Mouse (Mus musculus): Measurements from ENCODE around the gene Gkn3. TPM values are rescaled to one million over a fixed set of nuclear protein-coding genes. Genes with fewer than 3 reads are reported as not detected.

The Gkn3 gene
- not detected in 2 replicates for total RNA-seq (2017)

DNA sequence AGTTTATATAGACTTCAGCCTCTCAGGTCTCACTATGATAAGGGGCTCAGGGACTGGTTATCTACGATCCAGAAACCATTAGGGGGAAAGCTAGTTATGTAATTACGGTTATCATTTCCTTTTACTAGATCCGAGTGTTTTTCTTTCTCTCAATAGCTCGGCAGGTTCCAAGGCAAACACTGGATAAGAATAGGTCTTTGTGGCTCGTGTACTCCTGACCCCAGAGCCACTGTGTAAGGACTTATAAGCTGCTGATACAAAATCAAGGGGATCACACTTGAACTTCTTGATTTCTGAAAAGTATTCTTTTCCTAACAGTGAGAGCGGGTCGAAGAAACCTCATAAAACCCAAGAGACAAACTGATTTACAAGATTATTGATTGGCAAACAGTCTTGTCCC is at the start of gene Gkn3:
Gene Gkn3 (minus strand): TSS at position 59 of the 400 bp plus-strand sequence.
- ATAC-seq (ENCODE audit: extremely low read depth, insufficient number of reproducible peaks, low FRiP score, poor library complexity, severe bottlenecking) = no peak

DNA sequence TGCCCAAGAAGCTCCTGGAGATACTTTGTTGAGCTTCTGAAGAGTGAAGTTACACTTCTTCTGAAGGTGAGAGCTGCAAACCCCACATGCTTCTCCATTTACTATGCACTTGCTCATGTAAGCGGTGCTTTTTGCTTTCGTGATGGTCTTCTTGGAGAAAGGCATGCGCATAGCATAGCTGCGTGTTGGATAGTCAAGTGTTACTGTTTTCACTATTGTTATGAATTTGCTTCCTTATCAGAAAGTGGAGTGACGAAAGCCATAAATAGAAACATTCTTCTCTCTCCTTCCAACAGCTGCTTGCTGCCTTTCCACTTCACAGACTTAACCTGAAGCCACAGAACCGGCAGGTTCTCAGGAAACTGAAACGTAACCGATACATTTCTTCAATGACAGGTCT is 48.0 kb upstream of the Gkn3 start:
- no peak for ATAC-seq (ENCODE audit: extremely low read depth, insufficient number of reproducible peaks, low FRiP score, poor library complexity, severe bottlenecking)

DNA sequence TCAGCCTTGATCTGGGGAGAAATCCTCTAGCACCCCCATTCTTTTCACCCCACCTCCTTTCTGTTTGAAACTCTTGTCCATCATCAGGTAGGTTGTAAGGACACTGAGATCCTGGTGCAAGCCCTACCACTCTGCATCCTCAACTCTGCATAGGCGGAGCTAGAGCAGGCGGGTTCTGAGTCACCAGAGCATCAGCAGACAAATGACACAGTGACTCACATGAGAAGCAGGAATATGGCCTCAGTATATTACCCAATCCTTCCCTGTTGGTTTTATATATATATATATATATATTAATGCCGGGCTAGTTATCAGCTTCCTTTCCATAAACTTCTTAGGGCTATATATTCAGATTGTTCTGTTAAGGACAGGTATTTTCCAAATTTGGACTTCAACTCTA is 47.1 kb upstream of the Gkn3 start:
- ATAC-seq (ENCODE audit: extremely low read depth, insufficient number of reproducible peaks, low FRiP score, poor library complexity, severe bottlenecking) = no peak

DNA sequence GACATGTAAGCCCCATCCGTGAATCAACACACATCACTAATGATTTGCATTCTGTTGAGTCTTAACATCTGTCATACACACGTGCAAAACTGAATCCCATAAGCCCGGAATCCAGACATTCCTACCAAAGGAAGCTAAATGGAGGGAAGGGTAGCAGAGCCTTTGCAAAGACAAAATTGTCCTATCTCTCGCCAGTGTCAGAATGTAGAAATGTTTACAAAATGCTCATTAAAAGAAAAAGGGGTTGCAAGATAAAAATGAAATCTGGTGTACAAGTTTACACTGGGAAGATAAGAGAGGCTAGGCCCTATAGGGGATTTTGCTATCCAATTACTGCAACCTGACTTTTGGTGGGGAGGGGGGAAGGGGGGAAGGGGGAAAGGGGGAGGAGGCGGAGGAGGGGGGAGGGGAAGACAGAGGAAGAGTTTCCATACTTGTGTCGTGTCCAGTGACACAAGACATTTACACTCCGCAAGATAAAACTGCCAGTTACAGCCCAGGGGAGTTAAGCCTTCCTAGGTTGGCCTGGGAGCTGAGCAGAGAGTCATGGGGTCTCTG is 39.8 kb upstream of the Gkn3 start, which contains the start of gene Bmp10:
Gene Bmp10 (plus strand): TSS at position 508 of the 558 bp plus-strand sequence.
- no peak for ATAC-seq (ENCODE audit: extremely low read depth, insufficient number of reproducible peaks, low FRiP score, poor library complexity, severe bottlenecking)

DNA sequence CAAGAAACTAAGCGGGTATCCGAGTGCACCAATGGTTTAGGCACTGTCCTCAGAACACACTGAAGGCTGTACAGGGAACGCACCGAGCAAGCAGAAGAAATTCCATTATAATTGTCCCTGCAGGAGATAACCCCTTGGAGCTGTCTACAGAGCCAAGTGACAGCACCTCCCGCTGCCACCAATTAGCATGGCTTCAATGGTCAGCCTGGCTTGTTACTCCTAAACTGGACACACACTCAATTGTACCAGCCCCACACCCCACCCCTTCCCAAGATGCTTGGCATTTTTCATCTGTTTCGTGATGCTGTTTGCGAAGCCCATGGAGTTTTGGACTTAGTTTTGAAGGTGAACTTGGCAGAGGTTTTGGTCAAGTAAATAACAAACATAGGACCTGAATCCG is 38.9 kb upstream of the Gkn3 start:
- ATAC-seq (ENCODE audit: extremely low read depth, insufficient number of reproducible peaks, low FRiP score, poor library complexity, severe bottlenecking) = no peak

DNA sequence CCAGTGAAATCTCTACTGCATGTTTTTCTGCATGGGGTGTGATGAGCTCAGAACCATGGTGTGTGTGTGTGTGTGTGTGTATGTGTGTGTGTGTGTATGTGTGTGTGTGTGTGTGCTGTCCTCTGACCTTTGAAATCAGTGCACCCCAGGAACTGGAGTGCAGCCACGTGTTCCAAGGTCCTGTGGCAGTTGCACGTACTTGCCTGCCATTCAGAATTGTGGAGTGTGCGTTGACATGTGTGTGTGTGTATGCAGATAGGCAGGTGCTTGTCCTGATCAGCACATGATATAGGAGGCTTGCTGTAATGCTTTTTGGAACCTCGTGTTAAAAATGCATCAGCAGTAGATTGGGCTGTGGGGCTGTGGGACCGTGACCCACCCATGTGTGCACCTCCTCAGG is 38.2 kb upstream of the Gkn3 start:
- no peak for ATAC-seq (ENCODE audit: extremely low read depth, insufficient number of reproducible peaks, low FRiP score, poor library complexity, severe bottlenecking)

DNA sequence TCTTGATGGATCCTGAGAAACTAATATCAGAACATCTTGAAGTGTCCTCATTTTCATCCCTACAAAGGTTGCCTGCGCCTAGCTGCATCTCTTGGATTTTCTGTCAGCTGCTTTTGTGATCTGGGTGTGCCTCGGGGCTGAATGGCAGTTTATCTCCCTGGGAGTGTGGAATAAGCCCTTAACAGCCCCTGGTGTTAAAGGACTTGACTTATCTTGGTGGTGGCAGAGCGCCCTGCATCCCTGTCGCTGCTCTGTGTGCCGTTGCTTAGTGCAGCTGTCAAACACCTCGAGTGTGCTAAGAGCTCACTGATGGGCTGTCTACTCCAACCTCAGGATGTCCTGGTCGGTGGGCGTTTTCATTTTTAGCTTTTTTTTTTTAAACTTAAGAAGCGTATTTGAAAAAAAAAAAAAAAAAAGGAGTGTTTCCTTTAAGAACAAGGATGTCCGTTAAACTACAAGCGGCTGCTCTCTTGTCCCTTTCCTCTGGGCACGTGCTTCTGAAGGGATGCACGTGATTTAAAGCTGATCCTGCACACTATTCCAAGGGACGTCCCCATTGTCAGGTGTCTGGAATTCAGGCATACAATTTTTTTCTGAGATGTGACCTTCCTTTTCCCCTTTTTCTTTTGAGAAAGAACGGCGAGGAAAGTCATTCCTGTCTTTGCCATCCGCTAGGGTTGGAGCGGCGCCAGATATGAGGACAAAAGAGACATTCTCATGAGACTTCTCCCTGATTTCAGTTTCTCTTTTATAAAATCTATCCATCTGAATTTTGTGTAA is 35.5 kb upstream of the Gkn3 start:
- no peak for ATAC-seq (ENCODE audit: extremely low read depth, insufficient number of reproducible peaks, low FRiP score, poor library complexity, severe bottlenecking)

DNA sequence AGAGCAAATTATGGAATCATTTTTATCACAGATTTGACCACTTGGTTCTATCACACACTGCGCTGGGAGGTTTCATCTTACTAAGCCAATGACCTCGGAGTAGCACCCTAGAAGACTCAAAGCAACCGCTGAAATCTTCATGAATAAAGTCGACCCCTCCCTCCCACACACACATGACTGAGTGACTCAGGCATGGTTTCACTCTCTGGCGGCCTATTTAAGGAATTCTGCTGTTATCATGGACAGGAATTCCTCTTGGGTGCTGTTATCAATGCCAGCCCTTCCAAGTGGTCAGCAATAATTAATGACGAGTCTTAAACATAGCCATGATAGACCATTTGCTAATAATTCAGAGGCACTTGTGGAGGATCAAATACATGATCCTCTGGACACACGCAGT is 33.6 kb upstream of the Gkn3 start:
- no peak for ATAC-seq (ENCODE audit: extremely low read depth, insufficient number of reproducible peaks, low FRiP score, poor library complexity, severe bottlenecking)

DNA sequence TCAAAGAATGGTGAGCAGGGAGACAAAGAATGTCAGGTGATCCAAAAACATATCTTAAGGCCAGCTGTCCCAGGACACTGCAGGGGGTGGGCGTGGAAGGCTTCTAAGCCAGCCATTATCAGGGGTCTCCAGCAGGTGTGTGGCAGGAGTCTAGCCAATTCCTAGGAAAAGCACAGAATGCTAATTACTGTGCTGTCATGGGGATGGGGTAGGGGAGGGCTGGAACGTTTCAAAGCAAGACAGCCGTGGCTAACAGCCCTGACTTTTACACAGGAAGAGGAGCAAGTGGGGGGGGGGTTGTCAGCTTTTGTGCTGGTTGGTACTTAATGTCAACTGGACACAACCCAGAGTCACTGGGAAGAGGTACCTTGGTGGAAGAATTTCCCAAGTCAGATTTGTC is 23.3 kb upstream of the Gkn3 start:
- no peak for ATAC-seq (ENCODE audit: extremely low read depth, insufficient number of reproducible peaks, low FRiP score, poor library complexity, severe bottlenecking)

DNA sequence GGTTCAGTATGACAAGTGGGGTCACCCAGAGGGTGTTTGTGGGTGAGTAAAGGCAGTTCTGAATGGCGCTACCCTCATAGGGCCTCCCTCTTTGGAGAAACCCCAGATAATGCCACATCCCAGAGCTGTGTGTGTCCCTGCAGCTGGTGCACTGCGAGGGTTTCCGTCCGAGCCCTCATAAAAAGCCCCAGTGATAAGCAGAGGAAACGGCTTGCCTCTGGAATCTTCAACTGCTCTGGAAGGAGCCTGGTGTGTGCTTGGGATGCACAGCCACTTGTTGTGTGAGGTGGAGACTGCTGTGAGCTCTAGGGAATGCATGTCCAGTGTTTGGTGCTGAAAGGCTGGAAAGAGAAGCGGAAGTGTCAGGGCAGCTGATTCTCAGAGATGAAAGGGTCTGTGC is 12.7 kb upstream of the Gkn3 start:
- no peak for ATAC-seq (ENCODE audit: extremely low read depth, insufficient number of reproducible peaks, low FRiP score, poor library complexity, severe bottlenecking)

DNA sequence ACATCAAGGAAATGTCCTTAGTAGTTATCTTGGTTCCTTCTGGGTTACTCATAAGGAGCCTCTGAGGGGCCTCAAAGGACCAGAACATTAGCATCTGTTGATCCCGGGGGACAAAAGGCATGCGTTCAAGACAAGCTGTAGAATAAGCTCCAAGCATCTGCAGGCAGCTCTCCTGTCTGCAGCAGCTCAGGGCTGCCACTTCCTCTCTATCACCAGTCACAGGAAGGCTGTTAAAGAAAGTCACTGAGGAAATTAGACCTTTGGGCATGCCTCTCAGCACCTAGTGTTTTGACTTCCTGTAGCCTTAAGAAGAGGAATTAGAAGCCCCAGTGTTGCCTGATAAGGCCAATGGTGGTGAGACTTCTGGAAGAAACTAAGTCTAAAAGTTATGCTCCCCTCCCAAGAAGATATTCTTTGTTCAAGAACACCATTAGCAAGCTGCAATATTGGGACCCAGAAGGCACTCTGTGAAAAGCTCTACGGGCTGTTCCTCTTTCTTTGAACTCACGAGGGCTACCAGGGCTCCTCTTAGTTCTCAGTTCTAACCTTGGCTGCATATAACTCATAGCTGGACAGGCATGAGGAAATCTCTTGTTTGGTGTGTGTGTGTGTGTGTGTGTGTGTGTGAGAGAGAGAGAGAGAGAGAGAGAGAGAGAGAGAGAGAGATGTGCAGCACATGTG is 11.3 kb upstream of the Gkn3 start:
- ATAC-seq (ENCODE audit: extremely low read depth, insufficient number of reproducible peaks, low FRiP score, poor library complexity, severe bottlenecking) = peak; percentile 44; the same call in 1 of the 2 replicates

DNA sequence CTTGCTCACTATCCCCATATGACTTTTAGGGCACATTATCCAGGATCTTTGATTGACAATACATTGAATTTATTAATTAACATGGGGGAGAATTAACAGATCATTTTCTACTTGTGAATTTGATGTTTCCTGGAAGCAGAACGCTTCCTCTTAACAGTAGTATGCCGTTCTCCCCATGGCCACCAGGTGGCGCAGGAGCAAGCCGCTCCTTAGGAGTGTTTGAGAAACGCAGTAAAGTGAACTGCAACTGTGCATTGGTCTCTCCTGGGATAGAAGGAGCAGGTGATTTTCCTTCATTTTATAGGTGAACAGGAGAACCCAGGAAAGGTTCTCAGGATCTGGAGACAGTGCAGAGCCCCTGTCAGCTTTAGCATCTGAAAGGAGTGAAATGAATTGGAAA is 10.4 kb upstream of the Gkn3 start:
- ATAC-seq (ENCODE audit: extremely low read depth, insufficient number of reproducible peaks, low FRiP score, poor library complexity, severe bottlenecking) = peak; percentile 72

DNA sequence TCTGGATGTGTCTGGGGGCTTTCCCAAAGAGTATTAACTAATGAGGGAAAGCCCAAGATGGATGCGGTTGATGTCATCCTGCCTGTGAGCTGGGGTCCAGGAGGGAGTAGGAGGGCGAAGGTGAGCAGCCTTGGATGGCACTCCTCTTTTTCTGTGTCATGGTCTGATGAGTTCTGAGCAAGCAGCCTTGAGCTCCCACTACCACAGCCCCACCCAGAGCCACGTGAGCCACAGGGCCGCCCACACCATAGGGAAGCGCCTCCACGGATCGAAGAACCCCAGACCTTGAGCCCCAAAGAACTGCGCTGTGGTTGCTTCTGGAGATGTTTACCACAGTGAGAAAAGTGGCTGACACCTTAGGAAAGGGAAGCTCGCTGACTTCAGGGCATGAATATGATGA is 6.0 kb upstream of the Gkn3 start:
- no peak for ATAC-seq (ENCODE audit: extremely low read depth, insufficient number of reproducible peaks, low FRiP score, poor library complexity, severe bottlenecking)

DNA sequence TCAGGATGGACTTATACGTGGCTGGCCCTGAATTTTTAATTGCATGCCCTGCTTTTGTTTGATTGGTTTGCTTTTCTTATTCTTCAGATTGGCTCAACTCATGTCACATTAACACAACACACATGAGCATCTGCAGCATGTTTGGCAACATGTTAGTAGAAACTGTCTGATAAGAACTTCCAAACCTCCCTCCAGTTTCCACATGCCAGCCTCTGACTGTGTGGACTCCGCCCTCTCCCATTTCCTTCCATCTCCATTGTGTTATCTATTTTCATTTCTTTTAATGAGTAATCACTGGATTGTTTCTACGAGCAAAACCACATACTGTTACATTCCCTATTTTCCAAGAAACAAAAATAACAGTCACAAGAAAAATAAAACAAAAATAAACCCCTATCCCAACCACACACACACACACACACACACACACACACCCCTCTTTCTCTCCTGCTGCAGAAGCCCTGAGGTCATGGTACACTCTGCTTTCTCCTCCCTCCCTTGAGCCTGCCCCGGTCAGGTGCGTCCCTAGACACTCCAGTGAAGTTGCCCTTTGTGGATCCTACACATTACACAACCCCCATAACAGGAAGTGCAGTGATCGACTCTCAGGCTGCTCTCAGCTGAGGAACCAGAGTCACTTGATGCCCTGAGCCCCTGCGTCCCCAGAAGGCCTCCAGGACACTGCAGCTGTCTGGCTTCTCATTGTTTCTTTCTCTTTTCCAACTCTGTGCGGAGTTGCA is 4.9 kb upstream of the Gkn3 start:
- no peak for ATAC-seq (ENCODE audit: extremely low read depth, insufficient number of reproducible peaks, low FRiP score, poor library complexity, severe bottlenecking)

DNA sequence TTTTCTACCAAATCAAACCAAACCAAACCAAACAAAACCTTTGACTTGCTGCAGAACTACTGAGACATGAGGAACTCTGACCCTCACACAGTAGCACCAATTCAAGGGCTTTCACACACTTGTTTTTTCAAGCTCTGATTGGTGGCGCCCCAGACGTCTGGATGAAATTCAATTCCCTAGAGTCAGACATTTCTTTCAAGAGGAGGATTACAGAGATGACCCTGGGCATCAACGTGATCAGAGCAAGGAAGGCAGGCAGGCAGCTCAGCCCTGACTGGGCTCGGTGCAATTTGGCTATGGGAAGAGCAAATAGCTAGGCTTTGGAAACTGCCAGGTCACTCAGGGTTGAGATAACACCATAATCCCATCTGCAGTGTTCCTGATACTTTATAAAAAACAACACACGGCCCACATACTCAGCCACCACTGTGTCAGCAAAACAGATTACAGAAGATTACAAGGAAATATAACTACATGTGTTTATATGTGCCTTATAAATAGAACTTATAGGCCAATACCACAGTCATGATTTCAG is 787 bp upstream of the Gkn3 start:
- ATAC-seq (ENCODE audit: extremely low read depth, insufficient number of reproducible peaks, low FRiP score, poor library complexity, severe bottlenecking) = no peak

DNA sequence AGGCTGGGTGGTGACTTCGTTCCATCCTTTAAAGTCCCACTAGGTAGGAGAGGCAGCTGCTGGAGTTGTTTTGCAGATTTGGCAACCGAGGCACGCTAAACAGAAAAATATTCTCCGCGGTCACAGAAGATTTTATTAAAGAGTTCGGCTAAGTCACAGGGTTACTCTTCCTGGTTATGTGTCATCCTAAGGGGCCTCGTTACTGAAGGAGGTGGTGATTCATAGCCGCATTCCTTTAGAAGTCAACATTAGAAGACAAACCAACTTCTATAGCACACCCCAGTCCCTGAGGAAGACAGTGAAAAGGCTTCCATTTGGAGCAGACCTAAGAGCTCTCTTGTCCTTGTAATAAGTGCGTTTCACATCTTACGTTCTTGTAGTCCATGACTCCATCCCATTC is 2.1 kb downstream of the Gkn3 start:
- no peak for ATAC-seq (ENCODE audit: extremely low read depth, insufficient number of reproducible peaks, low FRiP score, poor library complexity, severe bottlenecking)

DNA sequence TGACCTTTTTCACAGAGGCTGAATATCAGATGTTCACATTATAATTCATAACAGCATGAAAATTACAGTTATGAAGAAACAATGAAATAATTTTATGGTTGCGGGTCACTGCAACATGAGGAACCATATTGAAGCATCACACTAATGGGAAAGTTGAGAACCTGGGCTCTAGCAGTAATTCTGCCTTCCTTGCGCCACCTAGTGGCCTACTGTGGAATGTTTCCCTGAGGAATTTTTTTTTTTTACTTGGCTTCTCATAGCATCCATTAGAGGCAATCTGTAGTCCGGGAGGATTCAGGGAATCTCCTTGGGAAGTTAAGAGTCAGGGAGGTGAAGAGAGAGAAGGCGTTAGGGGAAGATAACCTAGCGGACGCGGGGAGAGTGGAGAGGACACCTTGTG is 2.5 kb downstream of the Gkn3 start:
- no peak for ATAC-seq (ENCODE audit: extremely low read depth, insufficient number of reproducible peaks, low FRiP score, poor library complexity, severe bottlenecking)

DNA sequence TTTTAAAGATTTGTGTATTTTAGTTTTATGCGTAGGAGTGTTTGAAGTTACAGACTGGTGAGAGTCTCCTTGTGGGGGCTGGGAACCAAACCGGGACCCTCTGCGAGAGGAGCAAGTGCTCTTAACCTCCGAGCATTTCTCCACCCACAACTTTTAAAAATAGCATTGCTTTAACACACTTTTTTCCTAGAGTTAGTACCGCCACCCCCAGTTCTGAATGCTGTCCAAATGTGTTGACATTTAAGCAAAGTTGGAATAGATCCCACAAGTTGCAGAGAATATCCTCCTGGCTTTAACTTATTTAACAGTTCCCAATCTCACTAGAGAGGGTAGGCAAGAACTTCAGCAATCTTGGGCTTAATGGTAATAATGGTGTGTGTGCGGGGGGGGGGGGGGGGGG is 4.0 kb downstream of the Gkn3 start:
- no peak for ATAC-seq (ENCODE audit: extremely low read depth, insufficient number of reproducible peaks, low FRiP score, poor library complexity, severe bottlenecking)

DNA sequence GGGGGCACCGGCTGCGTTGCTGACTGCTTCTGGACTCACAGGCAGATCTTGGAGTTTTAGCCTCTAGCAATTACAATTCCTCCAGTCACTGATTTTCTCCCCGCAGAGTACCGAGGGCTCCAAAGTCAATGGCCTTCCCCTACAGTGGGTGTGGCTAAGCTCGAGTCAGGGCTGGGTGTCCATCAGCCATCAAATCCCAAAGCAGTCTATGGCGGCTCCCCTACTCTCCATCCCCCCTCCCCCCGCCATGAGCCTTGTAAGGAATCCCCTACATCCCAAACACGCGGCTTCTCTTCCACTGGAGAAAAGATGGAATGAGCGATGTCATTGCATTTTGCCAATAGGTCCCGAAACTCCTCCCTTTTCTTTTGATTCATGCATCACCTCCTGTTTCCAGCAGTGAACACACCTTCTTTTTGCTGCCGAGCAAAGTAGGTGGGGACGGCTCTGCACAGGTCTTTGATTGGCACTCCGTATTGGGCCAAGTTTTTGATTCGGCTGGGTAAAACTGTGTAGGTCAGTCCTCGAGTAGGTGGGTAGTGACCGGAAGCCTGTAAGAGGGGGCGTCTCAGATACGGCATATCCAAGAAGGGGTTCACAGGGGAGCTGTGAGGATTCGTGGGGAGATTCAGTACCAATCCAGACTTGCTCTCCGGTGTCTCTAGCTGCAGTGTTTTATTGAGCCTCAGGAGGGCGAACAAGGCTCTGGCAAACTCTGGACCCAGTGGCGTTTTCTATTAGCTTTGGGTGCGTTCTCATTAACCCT is 4.6 kb downstream of the Gkn3 start:
- ATAC-seq (ENCODE audit: extremely low read depth, insufficient number of reproducible peaks, low FRiP score, poor library complexity, severe bottlenecking) = no peak

Measured in neutrophil, adult 5-6 weeks (primary cell).